Mouse (Mus musculus): ENCODE measurements around the gene Cdk9. TPM values are rescaled to one million over a fixed set of nuclear protein-coding genes. Genes with fewer than 3 reads are reported as not detected.

Gene Cdk9
- polyA plus RNA-seq, 1 experiment from 2014 or later, result 73.4 TPM

DNA sequence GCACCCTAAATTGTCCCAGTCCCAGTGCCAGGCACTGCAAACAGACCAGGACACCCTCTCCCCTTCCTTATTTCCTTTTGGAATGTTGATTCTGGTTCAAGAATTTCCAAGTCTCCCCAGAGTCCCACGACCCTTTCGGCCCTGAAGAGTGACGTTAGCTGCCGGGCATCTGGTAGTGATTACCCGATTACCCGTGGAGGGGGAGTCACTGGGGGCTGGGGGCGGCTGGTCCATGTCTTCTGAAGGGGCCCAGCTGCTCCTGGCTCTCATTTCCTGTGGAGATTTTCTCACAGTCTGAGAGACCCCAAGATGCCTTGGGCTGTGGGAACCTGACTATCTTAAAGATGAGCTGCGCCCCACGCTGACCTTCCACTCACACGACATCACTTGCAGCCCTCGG is 18.0 kb upstream of the Cdk9 start:
- H3K27ac ChIP-seq (replicated peaks), result no peak overlapping the region
- 49% methylated on average over 11 of the region's 11 CpGs for WGBS
- no peak for ATAC-seq (ENCODE audit: low FRiP score, low read depth)
- H3K4me2 ChIP-seq, result no peak overlapping the region
- no peak overlapping the region for H3K4me3 ChIP-seq
- H3K27me3 ChIP-seq, result no peaks in the 10 kb centered on the region
- no peak overlapping the region for H3K9ac ChIP-seq
- H3K36me3 ChIP-seq, result no peaks in the 10 kb centered on the region
- H3K4me1 ChIP-seq (replicated peaks), result peaks cover 8% of the 10 kb centered on the region
- H3K9me3 ChIP-seq, result no peaks in the 10 kb centered on the region

DNA sequence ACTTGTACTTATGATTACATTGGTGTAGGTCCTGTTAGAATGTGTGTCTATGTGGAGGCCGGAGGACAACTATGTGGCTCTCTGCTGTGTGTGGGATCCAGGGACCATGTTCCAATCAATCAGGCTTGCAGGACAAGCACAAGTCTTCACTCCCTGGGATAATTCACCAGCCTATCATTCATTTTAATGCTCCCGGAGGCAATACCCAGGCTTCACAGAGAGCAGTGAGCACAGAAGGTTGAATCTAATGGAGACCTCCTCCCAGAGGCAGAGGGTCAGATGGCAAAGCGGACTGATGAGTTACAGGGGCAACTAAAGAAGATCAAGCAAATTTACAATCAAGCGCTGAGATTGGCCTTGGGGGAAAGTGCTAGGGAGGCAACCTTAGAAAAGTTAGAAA is 16.7 kb upstream of the Cdk9 start:
- 74% methylated on average over 4 of the region's 4 CpGs for WGBS
- Histone ChIP-seq H3K4me2 (peak overlapping the region; percentile 1), H3K27me3 (no peaks in the 10 kb centered on the region), H3K4me3 (no peak overlapping the region), H3K4me1 (replicated peaks) (peaks cover 8% of the 10 kb centered on the region), H3K36me3 (no peaks in the 10 kb centered on the region), H3K9me3 (no peaks in the 10 kb centered on the region), H3K27ac (replicated peaks) (no peak overlapping the region), H3K9ac (no peak overlapping the region)
- ATAC-seq (ENCODE audit: low FRiP score, low read depth), result no peak

GRCm38 (mm10) chr2:32728463-32728862 is 15.6 kb upstream of the Cdk9 start:
- ATAC-seq (ENCODE audit: low FRiP score, low read depth), result peak; percentile 10; the same call in 1 of the 2 replicates
- Histone ChIP-seq H3K27me3 (no peaks in the 10 kb centered on the region), H3K27ac (replicated peaks) (0 out of 2 replicates have a peak overlapping the region, but pooled peaks have one; percentile 4), H3K4me2 (peak overlapping the region; percentile 53), H3K9me3 (no peaks in the 10 kb centered on the region), H3K36me3 (no peaks in the 10 kb centered on the region), H3K4me1 (replicated peaks) (peaks cover 8% of the 10 kb centered on the region), H3K4me3 (peak overlapping the region; percentile 28), H3K9ac (no peak overlapping the region)
- WGBS, result 58% methylated on average over 7 of the region's 7 CpGs

DNA sequence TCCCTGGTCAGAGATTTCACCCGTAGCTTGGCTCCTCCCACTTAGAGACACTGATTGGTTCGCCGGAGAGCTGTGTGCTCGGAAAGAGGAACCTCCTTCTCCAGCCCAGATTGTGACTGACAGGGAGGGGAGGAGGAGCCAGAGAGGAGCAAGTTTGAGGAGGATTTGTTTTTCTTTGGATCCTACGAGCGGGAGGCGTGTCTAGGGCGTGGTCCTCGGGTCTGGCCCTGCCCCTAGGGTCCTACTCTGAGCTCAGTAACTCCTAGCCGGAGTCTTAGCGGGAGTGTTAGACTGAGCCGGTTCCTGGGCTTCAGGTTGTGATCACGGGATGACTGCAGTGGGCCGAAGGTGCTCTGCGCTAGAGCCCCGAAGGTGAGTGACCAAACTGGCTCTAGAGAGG is 14.6 kb upstream of the Cdk9 start:
- Histone ChIP-seq H3K4me1 (replicated peaks) (peaks cover 8% of the 10 kb centered on the region), H3K4me3 (peak overlapping the region; percentile 28), H3K27me3 (no peaks in the 10 kb centered on the region), H3K9ac (0 out of 2 replicates have a peak overlapping the region, but pooled peaks have one; percentile 15), H3K27ac (replicated peaks) (peak overlapping the region; percentile 42; the same call in 1 of the 2 replicates), H3K9me3 (no peaks in the 10 kb centered on the region), H3K36me3 (no peaks in the 10 kb centered on the region), H3K4me2 (peak overlapping the region; percentile 53)
- under 1% methylated on average over 16 of the region's 16 CpGs for WGBS
- peak; percentile 96 for ATAC-seq (ENCODE audit: low FRiP score, low read depth)

- Histone ChIP-seq H3K36me3 (no peaks in the 10 kb centered on the region), H3K9me3 (no peaks in the 10 kb centered on the region), H3K4me1 (replicated peaks) (peaks cover 8% of the 10 kb centered on the region), H3K4me2 (no peak overlapping the region), H3K27ac (replicated peaks) (no peak overlapping the region), H3K27me3 (no peaks in the 10 kb centered on the region), H3K9ac (no peak overlapping the region), H3K4me3 (no peak overlapping the region)
- 81% methylated on average over 16 of the region's 16 CpGs for WGBS
- no peak for ATAC-seq (ENCODE audit: low FRiP score, low read depth)
Observed at GRCm38 (mm10) chr2:32724832-32725790, 12.2 kb upstream of the Cdk9 start.

DNA sequence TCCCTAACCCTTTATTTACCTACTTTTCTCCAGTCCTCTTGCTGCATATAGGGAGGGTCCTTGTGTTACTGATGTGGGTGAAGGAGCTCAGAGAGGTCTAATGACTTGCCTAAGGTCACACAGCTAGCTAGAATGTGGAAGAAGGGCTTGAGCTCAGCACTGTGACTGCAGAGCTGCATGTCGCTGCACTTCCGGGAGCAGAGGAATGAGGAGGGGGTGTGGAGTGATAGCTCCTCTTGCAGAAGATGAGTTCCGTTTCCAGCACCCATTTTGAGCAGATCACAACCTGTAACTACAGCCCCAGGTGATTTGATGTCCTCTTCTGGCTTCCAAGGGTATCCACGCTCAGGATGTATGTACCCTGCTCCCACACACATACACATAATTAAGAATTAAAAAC is 11.3 kb upstream of the Cdk9 start:
- Histone ChIP-seq H3K4me1 (replicated peaks) (peaks cover 8% of the 10 kb centered on the region), H3K9ac (no peak overlapping the region), H3K27me3 (no peaks in the 10 kb centered on the region), H3K27ac (replicated peaks) (no peak overlapping the region), H3K4me3 (no peak overlapping the region), H3K36me3 (no peaks in the 10 kb centered on the region), H3K4me2 (no peak overlapping the region), H3K9me3 (no peaks in the 10 kb centered on the region)
- ATAC-seq (ENCODE audit: low FRiP score, low read depth), result no peak
- 81% methylated on average over 4 of the region's 4 CpGs for WGBS

- Histone ChIP-seq H3K4me3 (no peak overlapping the region), H3K9me3 (no peaks in the 10 kb centered on the region), H3K36me3 (no peaks in the 10 kb centered on the region), H3K27me3 (no peaks in the 10 kb centered on the region), H3K4me2 (no peak overlapping the region), H3K4me1 (replicated peaks) (peaks cover 12% of the 10 kb centered on the region), H3K27ac (replicated peaks) (no peak overlapping the region), H3K9ac (no peak overlapping the region)
- WGBS, result 75% methylated on average over 3 of the region's 3 CpGs
- no peak for ATAC-seq (ENCODE audit: low FRiP score, low read depth)
Observed at GRCm38 (mm10) chr2:32722581-32722980, 9.7 kb upstream of the Cdk9 start.

DNA sequence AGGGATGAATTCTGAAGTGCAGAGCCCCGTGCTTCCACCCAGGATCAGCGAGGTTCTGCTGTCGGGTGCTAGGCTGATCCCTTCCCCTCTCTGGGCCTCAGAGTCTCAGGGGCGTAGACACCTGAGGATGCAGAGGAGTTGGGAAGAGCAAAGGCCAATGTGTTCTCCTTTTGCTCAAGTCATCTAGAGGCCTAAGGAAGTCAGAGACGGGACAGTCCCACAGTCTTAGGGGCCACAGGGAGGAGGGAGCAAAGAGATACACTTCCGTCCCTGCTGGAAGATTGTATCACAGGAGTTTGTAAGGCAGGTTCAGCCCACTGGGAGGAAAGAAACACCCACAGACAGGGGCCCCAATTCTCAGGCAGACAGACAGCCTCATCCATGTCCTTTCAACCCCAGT is 9.2 kb upstream of the Cdk9 start:
- Histone ChIP-seq H3K4me2 (no peak overlapping the region), H3K27me3 (no peaks in the 10 kb centered on the region), H3K9ac (no peak overlapping the region), H3K36me3 (no peaks in the 10 kb centered on the region), H3K27ac (replicated peaks) (no peak overlapping the region), H3K9me3 (no peaks in the 10 kb centered on the region), H3K4me3 (no peak overlapping the region), H3K4me1 (replicated peaks) (peaks cover 7% of the 10 kb centered on the region)
- no peak for ATAC-seq (ENCODE audit: low FRiP score, low read depth)
- WGBS, result 60% methylated on average over 6 of the region's 6 CpGs

DNA sequence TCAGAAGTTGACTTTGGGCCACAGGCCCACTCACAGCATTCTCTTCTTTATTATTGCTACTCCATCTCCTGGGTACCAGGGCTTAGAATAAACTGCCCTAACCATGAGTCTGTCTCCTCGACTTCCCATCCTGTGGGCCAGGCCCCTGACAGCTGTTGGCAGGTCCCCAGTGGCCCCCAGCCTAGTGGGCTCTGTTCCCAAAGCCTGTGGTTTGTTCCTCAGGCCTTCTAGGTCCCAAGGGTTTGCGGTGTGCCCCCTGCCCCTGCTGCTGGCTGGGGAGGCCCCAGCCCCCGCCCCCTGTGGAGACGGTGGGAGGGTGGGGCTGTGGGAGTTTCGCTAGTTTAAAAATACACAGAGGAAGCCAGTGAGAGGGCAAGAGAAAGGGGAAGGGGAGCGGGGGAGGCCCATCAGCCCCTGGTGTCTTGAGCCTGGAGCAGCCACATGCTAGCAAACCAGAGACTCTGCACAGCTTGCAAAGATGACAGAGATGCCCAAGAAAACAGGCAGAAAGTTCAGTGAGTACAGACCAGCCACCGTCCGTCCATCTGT is 7.9 kb upstream of the Cdk9 start, which contains the start of gene Sh2d3c:
TSS of gene Sh2d3c (plus strand) at position 375 of the 549 bp plus-strand sequence.
- H3K4me2 ChIP-seq, result no peak within 1 kb of the TSS
- no peak within 1 kb of the TSS for H3K4me3 ChIP-seq
- WGBS, result 38% methylated on average over 8 of the region's 8 CpGs
- H3K4me1 ChIP-seq (replicated peaks), result 0 out of 2 replicates have a peak, but pooled peaks cover 5% of the 10 kb centered on the region
- no peak within 1 kb of the TSS for H3K9ac ChIP-seq
- H3K27me3 ChIP-seq, result no peaks in the 10 kb centered on the region
- no peak within 1 kb of the TSS for H3K27ac ChIP-seq (replicated peaks)
- no peaks in the 10 kb centered on the region for H3K9me3 ChIP-seq
- H3K36me3 ChIP-seq, result no peaks in the 10 kb centered on the region
- ATAC-seq (ENCODE audit: low FRiP score, low read depth), result peak; percentile 13; the same call in 1 of the 2 replicates

DNA sequence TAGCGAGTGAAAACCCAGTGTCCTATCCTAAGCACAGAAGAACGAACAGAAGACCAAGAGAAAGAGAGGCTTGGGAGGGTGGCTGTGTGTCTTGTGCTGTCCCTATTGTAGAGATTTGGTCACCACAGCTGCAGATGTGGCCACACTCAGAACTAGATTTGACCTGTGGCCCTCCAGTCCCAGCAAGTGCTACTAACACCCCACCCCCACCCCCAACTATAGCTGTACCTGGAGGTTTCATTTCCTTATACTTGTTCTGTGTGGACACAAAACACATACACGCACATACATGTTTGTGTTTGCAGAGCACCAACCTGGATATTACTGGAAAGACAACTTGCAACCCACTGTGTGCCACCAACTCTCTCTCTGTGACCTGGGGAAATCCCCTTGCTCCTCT is 7.2 kb upstream of the Cdk9 start:
- 91% methylated on average over 3 of the region's 3 CpGs for WGBS
- no peak for ATAC-seq (ENCODE audit: low FRiP score, low read depth)
- no peaks in the 10 kb centered on the region for H3K9me3 ChIP-seq

GRCm38 (mm10) chr2:32718761-32719160 is 5.9 kb upstream of the Cdk9 start:
- 48% methylated on average over 9 of the region's 9 CpGs for WGBS
- Histone ChIP-seq H3K36me3 (no peaks in the 10 kb centered on the region), H3K9me3 (no peaks in the 10 kb centered on the region), H3K4me3 (no peak overlapping the region), H3K9ac (no peak overlapping the region), H3K4me1 (replicated peaks) (peaks cover 18% of the 10 kb centered on the region), H3K4me2 (no peak overlapping the region), H3K27ac (replicated peaks) (peak overlapping the region; percentile 31; the same call in 1 of the 2 replicates), H3K27me3 (no peaks in the 10 kb centered on the region)
- peak; percentile 57 for ATAC-seq (ENCODE audit: low FRiP score, low read depth)

More for the DNA sequence above, 7.2 kb upstream of the Cdk9 start:
- H3K27me3 ChIP-seq, result no peaks in the 10 kb centered on the region
- no peak overlapping the region for H3K27ac ChIP-seq (replicated peaks)
- peaks cover 5% of the 10 kb centered on the region; the same call in 1 of the 2 replicates for H3K4me1 ChIP-seq (replicated peaks)
- no peak overlapping the region for H3K9ac ChIP-seq
- no peak overlapping the region for H3K4me2 ChIP-seq
- H3K4me3 ChIP-seq, result no peak overlapping the region
- no peaks in the 10 kb centered on the region for H3K36me3 ChIP-seq

DNA sequence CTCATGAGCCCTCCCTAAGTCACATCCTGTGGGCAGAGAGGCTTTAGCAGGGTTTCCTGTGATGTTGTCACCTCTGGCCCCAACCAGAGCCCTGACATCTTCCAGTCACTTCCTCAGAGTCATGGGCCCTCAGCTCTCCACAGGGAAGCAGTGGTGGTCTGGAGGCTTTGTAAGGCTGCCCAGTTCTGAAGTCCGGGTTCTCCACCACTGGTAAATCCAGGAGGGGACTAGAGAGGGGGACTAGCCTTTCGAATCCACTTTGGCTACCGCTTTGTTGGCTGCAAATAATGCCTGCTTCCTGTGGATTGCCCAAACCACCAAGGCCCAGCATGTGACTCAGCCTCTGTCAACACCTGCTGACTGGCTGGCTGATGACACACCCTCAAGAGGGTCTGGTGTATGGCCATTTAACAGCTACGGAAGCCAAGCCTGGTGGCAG is 2.1 kb upstream of the Cdk9 start:
- Histone ChIP-seq H3K9ac (no peak overlapping the region), H3K27ac (replicated peaks) (no peak overlapping the region)
- WGBS, result 80% methylated on average over 4 of the region's 4 CpGs

More for the DNA sequence above, 2.1 kb upstream of the Cdk9 start:
- Histone ChIP-seq H3K4me3 (no peak overlapping the region), H3K27me3 (no peaks in the 10 kb centered on the region), H3K4me2 (no peak overlapping the region), H3K4me1 (replicated peaks) (peaks cover 36% of the 10 kb centered on the region), H3K36me3 (peaks cover 4% of the 10 kb centered on the region; the same call in 1 of the 2 replicates), H3K9me3 (no peaks in the 10 kb centered on the region)
- ATAC-seq (ENCODE audit: low FRiP score, low read depth), result no peak
